Mouse (Mus musculus) liver, embryonic 14.5 days (tissue): ENCODE data around the gene Lyrm1. TPM values are rescaled to one million over a fixed set of nuclear protein-coding genes. Genes with fewer than 3 reads are reported as not detected.

ENCODE experiments used
- ATAC-seq: fragments of 200-750 bp; cut with Nextera tagmentation; 2 replicates; pipeline ENCODE4 v1.8.0; 2017; ENCODE audit warnings: moderate number of reproducible peaks, mild to moderate bottlenecking, moderate library complexity; ENCODE audit not compliant: insufficient read depth
- DNase-seq, 3 experiments: peaks; one replicate each; pipeline ENCODE4 v3.0.0-alpha.2; 2012 to 2013; ENCODE audit warnings: low read depth in 3 of 3, low spot score in 3 of 3
- H3K27ac ChIP-seq: fragments of 300-500 bp; sonication (generic); 2 replicates; pipeline ENCODE4 v1.5.1; 2014; ENCODE audit warnings: moderate library complexity, mild to moderate bottlenecking, control low read depth, inconsistent platforms
- H3K27me3 ChIP-seq: fragments of 300-500 bp; sonication (generic); 2 replicates; pipeline ENCODE4 v1.6.1; 2014; ENCODE audit warnings: mild to moderate bottlenecking, low read length, moderate library complexity; ENCODE audit not compliant: control insufficient read depth, insufficient read depth
- H3K36me3 ChIP-seq: fragments of 300-500 bp; sonication (generic); replicated peaks from 2 replicates; pipeline ENCODE4 v1.6.1; 2014; ENCODE audit warnings: low read depth; ENCODE audit not compliant: control insufficient read depth, insufficient read depth
- H3K4me1 ChIP-seq, 2 experiments: fragments of 200-500 bp in 1 of 2; fragments of 300-500 bp in 1 of 2; sonication (generic) in 1 of 2; replicated peaks; 2 replicates each; pipeline ENCODE4 v1.6.1; 2012 to 2014; ENCODE audit warnings: antibody characterized with exemption in 1 of 2, inconsistent platforms in 1 of 2, low read length in 1 of 2; ENCODE audit not compliant: control insufficient read depth in 2 of 2, insufficient read depth in 2 of 2
- H3K4me2 ChIP-seq: fragments of 300-500 bp; sonication (generic); 2 replicates; pipeline ENCODE4 v1.6.1; 2014; ENCODE audit warnings: low read depth, mild to moderate bottlenecking, control low read depth, moderate library complexity
- H3K4me3 ChIP-seq, 2 experiments: fragments of 200-500 bp in 1 of 2; fragments of 300-500 bp in 1 of 2; sonication (generic) in 1 of 2; 2 replicates each; pipeline ENCODE4 v1.5.1; 2012 to 2014; ENCODE audit warnings: low read depth in 2 of 2, low read length in 2 of 2, mild to moderate bottlenecking in 2 of 2, control low read depth in 1 of 2, inconsistent platforms in 1 of 2, moderate library complexity in 1 of 2; ENCODE audit not compliant: insufficient read depth in 1 of 2
- H3K9ac ChIP-seq: fragments of 300-500 bp; sonication (generic); replicated peaks from 2 replicates; pipeline ENCODE4 v1.6.1; 2014; ENCODE audit warnings: mild to moderate bottlenecking, control low read depth, moderate library complexity
- H3K9me3 ChIP-seq: fragments of 300-500 bp; sonication (generic); 2 replicates; pipeline ENCODE4 v1.6.1; 2016; ENCODE audit warnings: low read length, mixed read lengths; ENCODE audit not compliant: control insufficient read depth
- CTCF ChIP-seq: IDR thresholded peaks from 2 replicates; pipeline ENCODE4 v1.5.1; 2016; ENCODE audit warnings: antibody characterized with exemption, low read depth, control low read depth
- EP300 ChIP-seq: IDR thresholded peaks from 2 replicates; pipeline ENCODE4 v1.6.1; 2016; ENCODE audit warnings: antibody characterized with exemption, low read depth
- WGBS: fragments of 180-500 bp; shearing (Covaris S2); extraction: QIAGEN DNeasy Blood & Tissue Kit; methylation state at CpG from one replicate; pipeline ENCODE4 v1.1.7; 2014; ENCODE audit not compliant: insufficient replicate concordance; 5-methylcytosine and 5-hydroxymethylcytosine counted together
- polyA plus RNA-seq, 2 experiments: library from polyadenylated mRNA; depleted of rRNA in 1 of 2; stranded (reverse) in 1 of 2; unstranded in 1 of 2; fragments of >200 nt; fragmentation: Nextera tagmentation in 1 of 2; extraction: Ambion mirVana in 1 of 2; gene quantifications; 2 replicates each; pipeline versions ENCODE4 v1.2.1 to v1.2.3; 2012 to 2014

The Lyrm1 gene
- polyA plus RNA-seq, 2 experiments: 1.4 to 3.2 TPM

DNA sequence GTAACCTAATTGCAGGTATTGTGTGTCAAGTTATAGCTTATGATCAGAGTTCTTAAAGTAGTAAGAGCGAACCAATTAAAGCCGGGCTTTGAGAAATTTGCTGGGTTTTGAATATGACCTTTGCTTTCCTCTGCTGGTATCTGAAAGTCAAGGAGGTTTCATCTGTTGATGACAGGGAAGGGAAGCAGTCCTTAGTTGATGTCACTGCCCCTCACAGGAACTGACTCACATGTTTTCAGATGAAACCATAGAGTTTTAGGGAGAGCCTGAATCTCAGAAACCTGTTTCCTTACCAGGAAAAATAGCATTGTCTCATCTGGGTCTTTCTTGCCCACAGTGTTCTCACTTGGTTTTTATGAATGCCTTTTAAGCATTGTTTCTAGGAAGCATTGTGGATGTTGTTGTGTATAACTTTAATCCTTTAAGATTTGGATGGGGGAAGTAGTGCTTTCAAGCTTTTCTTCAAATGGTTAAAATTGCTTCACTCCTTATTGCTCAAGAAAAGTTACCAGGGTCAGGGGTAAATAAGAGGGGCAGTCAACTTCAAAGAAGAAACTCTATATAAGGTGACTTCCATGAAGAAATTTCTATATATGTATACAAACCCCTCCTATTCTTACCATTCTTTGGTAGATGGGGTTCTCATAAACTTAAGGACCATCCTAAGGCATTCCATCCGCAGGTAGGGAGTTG, 11.0 kb downstream of the Lyrm1 start:
- Histone ChIP-seq H3K27ac (no peak overlapping the region), H3K27me3 (no peaks in the 10 kb centered on the region), H3K4me1 (no peaks in the 10 kb centered on the region), H3K9me3 (no peaks in the 10 kb centered on the region), H3K4me3 (no peak overlapping the region), H3K36me3 (no peaks in the 10 kb centered on the region), H3K4me2 (no peak overlapping the region), H3K9ac (no peak overlapping the region)
- 66% methylated on average over 3 of the region's 3 CpGs for WGBS
- DNase-seq: no peak
- ATAC-seq: no peak
- TF ChIP-seq EP300: no peak
- TF ChIP-seq CTCF: no peak

DNA sequence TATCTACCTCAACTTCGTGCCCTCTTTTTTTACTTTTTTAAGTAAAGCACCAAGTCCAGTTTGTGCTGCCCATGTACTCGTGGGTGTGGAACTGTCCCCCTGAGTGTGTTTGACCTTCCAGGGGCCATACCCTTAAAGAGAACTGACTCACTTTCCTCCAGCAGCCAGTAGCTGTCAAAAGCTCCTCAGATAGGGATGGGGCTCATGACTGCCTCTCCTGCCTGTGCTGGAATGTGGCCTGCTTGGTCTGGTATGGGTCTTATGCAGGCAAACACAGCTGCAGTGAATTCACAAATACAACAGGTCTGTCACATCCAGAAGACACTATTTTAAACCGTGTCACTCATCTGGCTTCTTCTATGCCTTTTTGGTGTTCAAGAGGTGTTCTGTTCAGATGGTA, 16.1 kb downstream of the Lyrm1 start:
- Histone ChIP-seq H3K9me3 (no peaks in the 10 kb centered on the region), H3K9ac (no peak overlapping the region), H3K4me1 (no peaks in the 10 kb centered on the region), H3K4me2 (no peak overlapping the region), H3K27me3 (no peaks in the 10 kb centered on the region), H3K36me3 (no peaks in the 10 kb centered on the region), H3K27ac (no peak overlapping the region), H3K4me3 (no peak overlapping the region)
- ATAC-seq (no peak), DNase-seq (no peak)
- TF ChIP-seq EP300: no peak
- 42% methylated on average over 3 of the region's 3 CpGs for WGBS

DNA sequence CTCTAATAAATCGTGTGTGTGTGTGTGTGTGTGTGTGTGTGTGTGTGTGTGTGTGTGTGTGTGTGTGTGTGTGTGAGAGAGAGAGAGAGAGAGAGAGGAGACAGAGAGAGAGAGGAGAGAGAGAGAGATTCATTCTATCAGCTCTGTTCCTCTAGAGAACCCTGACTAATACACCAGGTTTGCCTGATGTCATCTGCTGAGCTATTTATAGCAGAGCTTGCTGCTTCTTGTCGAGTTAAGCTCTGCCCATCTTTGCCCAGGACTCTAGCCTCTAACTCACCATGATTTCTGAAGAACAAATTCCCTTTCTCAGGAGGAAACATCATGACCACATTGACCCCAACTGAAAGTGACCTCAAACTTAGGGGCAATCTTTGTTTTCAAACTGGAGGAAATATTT, 24.8 kb downstream of the Lyrm1 start:
- 18% methylated on average over 2 of the region's 2 CpGs for WGBS
- no peak overlapping the region for H3K27ac ChIP-seq
- H3K9ac ChIP-seq: no peak overlapping the region
- no peak overlapping the region for H3K4me2 ChIP-seq
- DNase-seq (no peak), ATAC-seq (no peak)
- no peaks in the 10 kb centered on the region for H3K4me1 ChIP-seq
- H3K9me3 ChIP-seq: no peaks in the 10 kb centered on the region
- no peaks in the 10 kb centered on the region for H3K36me3 ChIP-seq
- TF ChIP-seq EP300 (no peak), CTCF (no peak)
- no peak overlapping the region for H3K4me3 ChIP-seq
- H3K27me3 ChIP-seq: no peaks in the 10 kb centered on the region

GRCm38 (mm10) chr7:119921054-119921453, 25.4 kb downstream of the Lyrm1 start:
- 48% methylated on average over 4 of the region's 4 CpGs for WGBS
- Histone ChIP-seq H3K4me3 (no peak overlapping the region), H3K4me2 (no peak overlapping the region), H3K4me1 (no peaks in the 10 kb centered on the region), H3K27ac (no peak overlapping the region), H3K9ac (no peak overlapping the region), H3K36me3 (no peaks in the 10 kb centered on the region), H3K27me3 (no peaks in the 10 kb centered on the region), H3K9me3 (no peaks in the 10 kb centered on the region)
- TF ChIP-seq EP300 (no peak), CTCF (no peak)
- DNase-seq (no peak), ATAC-seq (no peak)

DNA sequence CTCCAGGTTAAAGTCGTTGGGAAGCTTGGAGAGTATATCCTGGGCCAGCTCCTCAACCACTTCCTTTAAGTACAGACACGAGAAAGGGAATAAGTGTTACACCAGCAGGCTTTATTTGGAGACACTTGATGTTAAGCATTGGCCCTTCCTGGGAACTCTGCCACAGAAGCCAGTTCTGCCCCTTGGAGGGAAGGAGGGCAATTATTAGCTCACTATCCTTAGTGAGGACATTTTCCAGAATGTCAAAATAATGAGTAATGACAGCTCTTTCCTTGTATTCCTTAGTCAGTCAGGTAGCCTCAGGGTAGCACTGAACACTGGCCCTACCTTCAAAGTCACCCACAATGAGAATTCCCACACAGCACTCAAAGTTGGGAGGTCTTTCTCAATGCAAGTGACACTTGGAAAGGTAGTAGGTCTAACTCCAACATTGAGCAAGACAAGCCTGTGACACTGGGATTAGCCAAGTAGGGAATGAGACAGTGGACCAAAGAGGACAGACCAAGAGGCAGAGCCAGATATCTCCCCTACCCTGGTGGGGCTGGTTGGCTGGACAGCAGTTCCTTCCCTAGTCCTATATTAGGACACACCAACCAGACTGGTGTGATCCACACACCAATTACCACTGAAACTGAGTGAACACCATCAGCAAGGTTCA, 33.3 kb downstream of the Lyrm1 start:
- ATAC-seq (no peak), DNase-seq (no peak)
- WGBS: 22% methylated on average over 2 of the region's 2 CpGs
- H3K4me3 ChIP-seq: no peak overlapping the region
- H3K4me1 ChIP-seq: no peaks in the 10 kb centered on the region
- TF ChIP-seq EP300: no peak
- TF ChIP-seq CTCF: no peak
- no peaks in the 10 kb centered on the region for H3K9me3 ChIP-seq
- no peaks in the 10 kb centered on the region for H3K36me3 ChIP-seq
- no peak overlapping the region for H3K27ac ChIP-seq
- H3K27me3 ChIP-seq: no peaks in the 10 kb centered on the region
- H3K9ac ChIP-seq: no peak overlapping the region
- no peak overlapping the region for H3K4me2 ChIP-seq
